Mouse (Mus musculus): ENCODE data around the gene Slc22a20. TPM values are rescaled to one million over a fixed set of nuclear protein-coding genes. Genes with fewer than 3 reads are reported as not detected.

Gene Slc22a20
- polyA plus RNA-seq, 1 experiment from 2014 or later = not detected

- DNase-seq (ENCODE audit: low spot score) (no peak), ATAC-seq (ENCODE audit: low FRiP score) (no peak)
- H3K9ac ChIP-seq (ENCODE audit: low read depth, low read length) = no peak overlapping the region
- H3K36me3 ChIP-seq (ENCODE audit: control insufficient read depth, insufficient read depth, low read length) = no peaks in the 10 kb centered on the region
- no peak overlapping the region for H3K27ac ChIP-seq (ENCODE audit: low read depth, low read length)
- no peak overlapping the region for H3K4me3 ChIP-seq (ENCODE audit: low read depth, low read length)
- H3K4me2 ChIP-seq (replicated peaks; ENCODE audit: low read depth, low read length) = no peak overlapping the region
- no peaks in the 10 kb centered on the region for H3K9me3 ChIP-seq (ENCODE audit: control insufficient read depth, low read length)
- H3K4me1 ChIP-seq (replicated peaks; ENCODE audit: control insufficient read depth, insufficient read depth, low read length) = no peaks in the 10 kb centered on the region
- WGBS = 85% methylated on average over 13 of the region's 13 CpGs
- H3K27me3 ChIP-seq (ENCODE audit: control insufficient read depth, insufficient read depth, low read length) = no peaks in the 10 kb centered on the region
Observed at GRCm38 (mm10) chr19:5952071-5952691, 33.8 kb downstream of the Slc22a20 start.

- DNase-seq (ENCODE audit: low spot score) (no peak), ATAC-seq (ENCODE audit: low FRiP score) (no peak)
- H3K4me3 ChIP-seq (ENCODE audit: low read depth, low read length) = no peak overlapping the region
- H3K27ac ChIP-seq (ENCODE audit: low read depth, low read length) = no peak overlapping the region
- 92% methylated on average over 16 of the region's 16 CpGs for WGBS
- H3K9ac ChIP-seq (ENCODE audit: low read depth, low read length) = no peak overlapping the region
- no peaks in the 10 kb centered on the region for H3K36me3 ChIP-seq (ENCODE audit: control insufficient read depth, insufficient read depth, low read length)
- no peak overlapping the region for H3K4me2 ChIP-seq (replicated peaks; ENCODE audit: low read depth, low read length)
- no peaks in the 10 kb centered on the region for H3K27me3 ChIP-seq (ENCODE audit: control insufficient read depth, insufficient read depth, low read length)
- no peaks in the 10 kb centered on the region for H3K9me3 ChIP-seq (ENCODE audit: control insufficient read depth, low read length)
- H3K4me1 ChIP-seq (replicated peaks; ENCODE audit: control insufficient read depth, insufficient read depth, low read length) = no peaks in the 10 kb centered on the region
Observed at GRCm38 (mm10) chr19:5951631-5952030, 34.3 kb downstream of the Slc22a20 start.

- H3K27me3 ChIP-seq (ENCODE audit: control insufficient read depth, insufficient read depth, low read length) = no peaks in the 10 kb centered on the region
- no peaks in the 10 kb centered on the region for H3K9me3 ChIP-seq (ENCODE audit: control insufficient read depth, low read length)
- no peak overlapping the region for H3K4me2 ChIP-seq (replicated peaks; ENCODE audit: low read depth, low read length)
- DNase-seq (ENCODE audit: low spot score) = no peak
- no peak overlapping the region for H3K27ac ChIP-seq (ENCODE audit: low read depth, low read length)
- H3K4me1 ChIP-seq (replicated peaks; ENCODE audit: control insufficient read depth, insufficient read depth, low read length) = no peaks in the 10 kb centered on the region
- ATAC-seq (ENCODE audit: low FRiP score) = no peak
- WGBS = 95% methylated on average over 11 of the region's 11 CpGs
- no peaks in the 10 kb centered on the region for H3K36me3 ChIP-seq (ENCODE audit: control insufficient read depth, insufficient read depth, low read length)
- no peak overlapping the region for H3K4me3 ChIP-seq (ENCODE audit: low read depth, low read length)
- H3K9ac ChIP-seq (ENCODE audit: low read depth, low read length) = no peak overlapping the region
Observed at GRCm38 (mm10) chr19:5950218-5950617, 35.7 kb downstream of the Slc22a20 start.

GRCm38 (mm10) chr19:5945891-5946290 lies 40.1 kb downstream of the Slc22a20 start:
- H3K4me3 ChIP-seq (ENCODE audit: low read depth, low read length) = no peak overlapping the region
- ATAC-seq (ENCODE audit: low FRiP score) (no peak), DNase-seq (ENCODE audit: low spot score) (no peak)
- H3K4me1 ChIP-seq (replicated peaks; ENCODE audit: control insufficient read depth, insufficient read depth, low read length) = no peaks in the 10 kb centered on the region
- H3K9ac ChIP-seq (ENCODE audit: low read depth, low read length) = no peak overlapping the region
- no peaks in the 10 kb centered on the region for H3K36me3 ChIP-seq (ENCODE audit: control insufficient read depth, insufficient read depth, low read length)
- H3K9me3 ChIP-seq (ENCODE audit: control insufficient read depth, low read length) = no peaks in the 10 kb centered on the region
- no peak overlapping the region for H3K4me2 ChIP-seq (replicated peaks; ENCODE audit: low read depth, low read length)
- 88% methylated on average over 8 of the region's 8 CpGs for WGBS
- no peaks in the 10 kb centered on the region for H3K27me3 ChIP-seq (ENCODE audit: control insufficient read depth, insufficient read depth, low read length)
- no peak overlapping the region for H3K27ac ChIP-seq (ENCODE audit: low read depth, low read length)

- ATAC-seq (ENCODE audit: low FRiP score) (no peak), DNase-seq (ENCODE audit: low spot score) (no peak)
- Histone ChIP-seq H3K27me3 (ENCODE audit: control insufficient read depth, insufficient read depth, low read length) (no peaks in the 10 kb centered on the region), H3K4me2 (replicated peaks; ENCODE audit: low read depth, low read length) (no peak overlapping the region), H3K9me3 (ENCODE audit: control insufficient read depth, low read length) (no peaks in the 10 kb centered on the region), H3K9ac (ENCODE audit: low read depth, low read length) (no peak overlapping the region), H3K27ac (ENCODE audit: low read depth, low read length) (no peak overlapping the region), H3K36me3 (ENCODE audit: control insufficient read depth, insufficient read depth, low read length) (no peaks in the 10 kb centered on the region), H3K4me1 (replicated peaks; ENCODE audit: control insufficient read depth, insufficient read depth, low read length) (no peaks in the 10 kb centered on the region), H3K4me3 (ENCODE audit: low read depth, low read length) (no peak overlapping the region)
- WGBS = 87% methylated on average over 7 of the region's 7 CpGs
Observed at GRCm38 (mm10) chr19:5945027-5945426, 40.9 kb downstream of the Slc22a20 start.

- DNase-seq (ENCODE audit: low spot score) (no peak), ATAC-seq (ENCODE audit: low FRiP score) (no peak)
- 79% methylated on average over 8 of the region's 8 CpGs for WGBS
- no peak overlapping the region for H3K4me2 ChIP-seq (replicated peaks; ENCODE audit: low read depth, low read length)
- no peaks in the 10 kb centered on the region for H3K4me1 ChIP-seq (replicated peaks; ENCODE audit: control insufficient read depth, insufficient read depth, low read length)
- H3K9ac ChIP-seq (ENCODE audit: low read depth, low read length) = no peak overlapping the region
- H3K9me3 ChIP-seq (ENCODE audit: control insufficient read depth, low read length) = no peaks in the 10 kb centered on the region
- no peaks in the 10 kb centered on the region for H3K27me3 ChIP-seq (ENCODE audit: control insufficient read depth, insufficient read depth, low read length)
- no peak overlapping the region for H3K4me3 ChIP-seq (ENCODE audit: low read depth, low read length)
- no peak overlapping the region for H3K27ac ChIP-seq (ENCODE audit: low read depth, low read length)
- no peaks in the 10 kb centered on the region for H3K36me3 ChIP-seq (ENCODE audit: control insufficient read depth, insufficient read depth, low read length)
Observed at GRCm38 (mm10) chr19:5944145-5944544, 41.8 kb downstream of the Slc22a20 start.

- no peak for ATAC-seq (ENCODE audit: low FRiP score)
- WGBS = 95% methylated on average over 15 of the region's 15 CpGs
Observed at GRCm38 (mm10) chr19:5943404-5943803, 42.5 kb downstream of the Slc22a20 start.

GRCm38 (mm10) chr19:5942581-5942980 lies 43.4 kb downstream of the Slc22a20 start:
- H3K36me3 ChIP-seq (ENCODE audit: control insufficient read depth, insufficient read depth, low read length) = no peaks in the 10 kb centered on the region
- H3K4me2 ChIP-seq (replicated peaks; ENCODE audit: low read depth, low read length) = no peak overlapping the region
- no peak overlapping the region for H3K9ac ChIP-seq (ENCODE audit: low read depth, low read length)
- H3K27me3 ChIP-seq (ENCODE audit: control insufficient read depth, insufficient read depth, low read length) = no peaks in the 10 kb centered on the region
- H3K27ac ChIP-seq (ENCODE audit: low read depth, low read length) = no peak overlapping the region
- 94% methylated on average over 7 of the region's 7 CpGs for WGBS
- DNase-seq (ENCODE audit: low spot score) (no peak), ATAC-seq (ENCODE audit: low FRiP score) (no peak)
- H3K4me3 ChIP-seq (ENCODE audit: low read depth, low read length) = no peak overlapping the region
- H3K9me3 ChIP-seq (ENCODE audit: control insufficient read depth, low read length) = no peaks in the 10 kb centered on the region
- peaks cover 4% of the 10 kb centered on the region; the same call in 1 of the 2 replicates for H3K4me1 ChIP-seq (replicated peaks; ENCODE audit: control insufficient read depth, insufficient read depth, low read length)

More at GRCm38 (mm10) chr19:5943404-5943803, 42.5 kb downstream of the Slc22a20 start:
- H3K9me3 ChIP-seq (ENCODE audit: control insufficient read depth, low read length) = no peaks in the 10 kb centered on the region
- DNase-seq (ENCODE audit: low spot score) = no peak
- no peak overlapping the region for H3K4me2 ChIP-seq (replicated peaks; ENCODE audit: low read depth, low read length)
- no peaks in the 10 kb centered on the region for H3K36me3 ChIP-seq (ENCODE audit: control insufficient read depth, insufficient read depth, low read length)
- H3K27me3 ChIP-seq (ENCODE audit: control insufficient read depth, insufficient read depth, low read length) = no peaks in the 10 kb centered on the region
- no peak overlapping the region for H3K4me3 ChIP-seq (ENCODE audit: low read depth, low read length)
- no peak overlapping the region for H3K9ac ChIP-seq (ENCODE audit: low read depth, low read length)
- H3K4me1 ChIP-seq (replicated peaks; ENCODE audit: control insufficient read depth, insufficient read depth, low read length) = no peaks in the 10 kb centered on the region
- H3K27ac ChIP-seq (ENCODE audit: low read depth, low read length) = no peak overlapping the region

- DNase-seq (ENCODE audit: low spot score) = no peak
- H3K9ac ChIP-seq (ENCODE audit: low read depth, low read length) = no peak overlapping the region
- H3K4me1 ChIP-seq (replicated peaks; ENCODE audit: control insufficient read depth, insufficient read depth, low read length) = peaks cover 4% of the 10 kb centered on the region; the same call in 1 of the 2 replicates
- H3K27me3 ChIP-seq (ENCODE audit: control insufficient read depth, insufficient read depth, low read length) = no peaks in the 10 kb centered on the region
- WGBS = 94% methylated on average over 10 of the region's 10 CpGs
- H3K4me2 ChIP-seq (replicated peaks; ENCODE audit: low read depth, low read length) = no peak overlapping the region
- no peak overlapping the region for H3K4me3 ChIP-seq (ENCODE audit: low read depth, low read length)
- no peak overlapping the region for H3K27ac ChIP-seq (ENCODE audit: low read depth, low read length)
- no peaks in the 10 kb centered on the region for H3K36me3 ChIP-seq (ENCODE audit: control insufficient read depth, insufficient read depth, low read length)
- H3K9me3 ChIP-seq (ENCODE audit: control insufficient read depth, low read length) = no peaks in the 10 kb centered on the region
- no peak for ATAC-seq (ENCODE audit: low FRiP score)
Observed at GRCm38 (mm10) chr19:5940656-5941055, 45.3 kb downstream of the Slc22a20 start.

All from hindbrain, embryonic 11.5 days (tissue).